Mouse (Mus musculus) liver, embryonic 14.5 days (tissue): ENCODE results near the gene Rita1. TPM values are rescaled to one million over a fixed set of nuclear protein-coding genes. Genes with fewer than 3 reads are reported as not detected.
A peak's percentile ranks its signal among the peaks of the same experiment; 100 is the strongest.

Source experiments
- ATAC-seq: fragments of 200-750 bp; cut with Nextera tagmentation; 2 replicates; pipeline ENCODE4 v1.8.0; 2017; ENCODE audit warnings: moderate number of reproducible peaks, mild to moderate bottlenecking, moderate library complexity; ENCODE audit not compliant: insufficient read depth
- DNase-seq, 3 experiments: peaks; one replicate each; pipeline ENCODE4 v3.0.0-alpha.2; 2012 to 2013; ENCODE audit warnings: low read depth in 3 of 3, low spot score in 3 of 3
- H3K27ac ChIP-seq: fragments of 300-500 bp; sonication (generic); 2 replicates; pipeline ENCODE4 v1.5.1; 2014; ENCODE audit warnings: moderate library complexity, mild to moderate bottlenecking, control low read depth, inconsistent platforms
- H3K27me3 ChIP-seq: fragments of 300-500 bp; sonication (generic); 2 replicates; pipeline ENCODE4 v1.6.1; 2014; ENCODE audit warnings: mild to moderate bottlenecking, low read length, moderate library complexity; ENCODE audit not compliant: control insufficient read depth, insufficient read depth
- H3K36me3 ChIP-seq: fragments of 300-500 bp; sonication (generic); replicated peaks from 2 replicates; pipeline ENCODE4 v1.6.1; 2014; ENCODE audit warnings: low read depth; ENCODE audit not compliant: control insufficient read depth, insufficient read depth
- H3K4me1 ChIP-seq, 2 experiments: fragments of 200-500 bp in 1 of 2; fragments of 300-500 bp in 1 of 2; sonication (generic) in 1 of 2; replicated peaks; 2 replicates each; pipeline ENCODE4 v1.6.1; 2012 to 2014; ENCODE audit warnings: antibody characterized with exemption in 1 of 2, inconsistent platforms in 1 of 2, low read length in 1 of 2; ENCODE audit not compliant: control insufficient read depth in 2 of 2, insufficient read depth in 2 of 2
- H3K4me2 ChIP-seq: fragments of 300-500 bp; sonication (generic); 2 replicates; pipeline ENCODE4 v1.6.1; 2014; ENCODE audit warnings: low read depth, mild to moderate bottlenecking, control low read depth, moderate library complexity
- H3K4me3 ChIP-seq, 2 experiments: fragments of 200-500 bp in 1 of 2; fragments of 300-500 bp in 1 of 2; sonication (generic) in 1 of 2; 2 replicates each; pipeline ENCODE4 v1.5.1; 2012 to 2014; ENCODE audit warnings: low read depth in 2 of 2, low read length in 2 of 2, mild to moderate bottlenecking in 2 of 2, control low read depth in 1 of 2, inconsistent platforms in 1 of 2, moderate library complexity in 1 of 2; ENCODE audit not compliant: insufficient read depth in 1 of 2
- H3K9ac ChIP-seq: fragments of 300-500 bp; sonication (generic); replicated peaks from 2 replicates; pipeline ENCODE4 v1.6.1; 2014; ENCODE audit warnings: mild to moderate bottlenecking, control low read depth, moderate library complexity
- H3K9me3 ChIP-seq: fragments of 300-500 bp; sonication (generic); 2 replicates; pipeline ENCODE4 v1.6.1; 2016; ENCODE audit warnings: low read length, mixed read lengths; ENCODE audit not compliant: control insufficient read depth
- CTCF ChIP-seq: IDR thresholded peaks from 2 replicates; pipeline ENCODE4 v1.5.1; 2016; ENCODE audit warnings: antibody characterized with exemption, low read depth, control low read depth
- EP300 ChIP-seq: IDR thresholded peaks from 2 replicates; pipeline ENCODE4 v1.6.1; 2016; ENCODE audit warnings: antibody characterized with exemption, low read depth
- WGBS: fragments of 180-500 bp; shearing (Covaris S2); extraction: QIAGEN DNeasy Blood & Tissue Kit; methylation state at CpG from one replicate; pipeline ENCODE4 v1.1.7; 2014; ENCODE audit not compliant: insufficient replicate concordance; 5-methylcytosine and 5-hydroxymethylcytosine counted together
- polyA plus RNA-seq, 2 experiments: library from polyadenylated mRNA; depleted of rRNA in 1 of 2; stranded (reverse) in 1 of 2; unstranded in 1 of 2; fragments of >200 nt; fragmentation: Nextera tagmentation in 1 of 2; extraction: Ambion mirVana in 1 of 2; gene quantifications; 2 replicates each; pipeline versions ENCODE4 v1.2.1 to v1.2.3; 2012 to 2014

The Rita1 gene
- polyA plus RNA-seq, 2 experiments = 2.1 to 5.2 TPM

DNA sequence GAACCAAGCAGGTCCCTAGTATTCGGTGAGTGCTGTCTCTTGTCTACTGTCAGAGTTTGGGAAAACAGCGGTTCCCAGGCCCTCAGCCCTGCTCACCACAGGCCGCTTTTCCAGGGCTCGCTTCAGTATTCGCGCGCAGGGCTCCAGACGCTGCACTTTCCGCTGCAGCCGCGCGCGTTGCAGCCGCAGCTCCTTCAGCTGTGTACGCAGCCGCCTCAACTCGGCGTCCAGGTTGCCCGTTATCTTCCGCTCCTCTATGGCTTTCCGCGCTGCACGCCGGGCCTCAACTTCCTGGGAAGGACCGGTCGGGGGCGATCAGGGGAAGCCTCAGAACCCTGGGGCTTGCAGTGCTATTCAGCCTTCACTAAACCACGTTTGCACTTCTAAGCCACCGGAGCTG is 18.7 kb upstream of the Rita1 start:
- Histone ChIP-seq H3K4me3 (no peak overlapping the region), H3K27ac (no peak overlapping the region), H3K4me2 (no peak overlapping the region), H3K36me3 (no peaks in the 10 kb centered on the region), H3K27me3 (peaks cover 7% of the 10 kb centered on the region), H3K9ac (no peak overlapping the region), H3K9me3 (peaks cover 3% of the 10 kb centered on the region), H3K4me1 (no peaks in the 10 kb centered on the region)
- ATAC-seq (no peak), DNase-seq (no peak)
- WGBS = 11% methylated on average over 29 of the region's 29 CpGs
- TF ChIP-seq CTCF = no peak
- no peak for TF ChIP-seq EP300

- ATAC-seq (no peak), DNase-seq (no peak)
- H3K27ac ChIP-seq = no peak overlapping the region
- H3K27me3 ChIP-seq = peaks cover 7% of the 10 kb centered on the region
- H3K9ac ChIP-seq = no peak overlapping the region
- WGBS = 61% methylated on average over 7 of the region's 7 CpGs
- no peak overlapping the region for H3K4me2 ChIP-seq
- no peaks in the 10 kb centered on the region for H3K4me1 ChIP-seq
- H3K36me3 ChIP-seq = no peaks in the 10 kb centered on the region; the same call in none of the 2 replicates
- TF ChIP-seq CTCF = no peak
- TF ChIP-seq EP300 = no peak
- H3K4me3 ChIP-seq = no peak overlapping the region
- peaks cover 3% of the 10 kb centered on the region for H3K9me3 ChIP-seq
Measured at GRCm38 (mm10) chr5:120628624-120629023, 16.2 kb upstream of the Rita1 start.

- H3K9me3 ChIP-seq = peaks cover 3% of the 10 kb centered on the region
- peaks cover 7% of the 10 kb centered on the region for H3K27me3 ChIP-seq
- ATAC-seq (no peak), DNase-seq (no peak)
- 83% methylated on average over 15 of the region's 15 CpGs for WGBS
- H3K4me1 ChIP-seq = no peaks in the 10 kb centered on the region
- H3K36me3 ChIP-seq = peaks cover 5% of the 10 kb centered on the region
- TF ChIP-seq EP300 = no peak
- TF ChIP-seq CTCF = no peak
- no peak overlapping the region for H3K27ac ChIP-seq
- H3K4me3 ChIP-seq = no peak overlapping the region
- no peak overlapping the region for H3K4me2 ChIP-seq
- H3K9ac ChIP-seq = no peak overlapping the region
Measured at GRCm38 (mm10) chr5:120627515-120628300, 15.3 kb upstream of the Rita1 start.

GRCm38 (mm10) chr5:120626399-120626798 is 14.0 kb upstream of the Rita1 start:
- peaks cover 7% of the 10 kb centered on the region for H3K27me3 ChIP-seq
- H3K4me3 ChIP-seq = no peak overlapping the region
- H3K27ac ChIP-seq = no peak overlapping the region
- H3K9me3 ChIP-seq = no peaks in the 10 kb centered on the region
- ATAC-seq (peak; percentile 61), DNase-seq (no peak)
- H3K36me3 ChIP-seq = peaks cover 12% of the 10 kb centered on the region
- no peaks in the 10 kb centered on the region for H3K4me1 ChIP-seq
- WGBS = 53% methylated on average over 19 of the region's 19 CpGs
- TF ChIP-seq CTCF (no peak), EP300 (no peak)
- no peak overlapping the region for H3K4me2 ChIP-seq
- no peak overlapping the region for H3K9ac ChIP-seq

DNA sequence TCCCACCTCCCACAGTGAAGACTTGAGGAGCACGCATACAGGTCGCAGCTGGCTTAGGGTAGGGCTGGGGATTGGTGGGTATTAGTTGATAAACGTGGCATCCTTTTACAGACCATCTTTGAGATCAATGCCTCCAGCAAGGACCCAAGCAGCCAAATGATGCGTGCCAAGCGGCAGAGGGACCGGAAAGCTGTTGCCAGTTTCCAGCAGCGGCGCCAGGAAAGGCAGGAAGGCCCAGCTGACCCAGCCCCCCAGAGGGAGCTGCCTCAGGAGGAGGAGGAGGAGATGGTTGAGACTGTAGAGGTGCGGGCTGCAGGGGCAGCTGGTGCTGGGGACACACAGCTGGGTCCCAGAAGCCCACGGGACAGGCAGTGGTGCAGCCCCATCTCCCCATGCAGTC is 12.0 kb upstream of the Rita1 start:
- 81% methylated on average over 10 of the region's 10 CpGs for WGBS
- ATAC-seq = no peak
- H3K4me2 ChIP-seq = no peak overlapping the region
- H3K4me1 ChIP-seq = no peaks in the 10 kb centered on the region
- H3K9me3 ChIP-seq = no peaks in the 10 kb centered on the region
- H3K27me3 ChIP-seq = no peaks in the 10 kb centered on the region
- H3K36me3 ChIP-seq = peaks cover 17% of the 10 kb centered on the region
- DNase-seq = no peak
- H3K9ac ChIP-seq = no peak overlapping the region
- TF ChIP-seq EP300 = no peak
- TF ChIP-seq CTCF = no peak
- H3K4me3 ChIP-seq = no peak overlapping the region
- H3K27ac ChIP-seq = no peak overlapping the region
